Mouse (Mus musculus): ENCODE results near the gene Sned1. TPM values are rescaled to one million over a fixed set of nuclear protein-coding genes. Genes with fewer than 3 reads are reported as not detected.
A peak's percentile ranks its signal among the peaks of the same experiment; 100 is the strongest.

Sned1 gene
- polyA plus RNA-seq, 1 experiment from 2014 or later, result 23.2 TPM

GRCm38 (mm10) chr1:93214612-93215011 is 21.0 kb upstream of the Sned1 start:
- no peaks in the 10 kb centered on the region for H3K9me3 ChIP-seq
- peaks cover 46% of the 10 kb centered on the region for H3K4me1 ChIP-seq
- H3K9ac ChIP-seq, result no peak overlapping the region
- H3K4me2 ChIP-seq, result no peak overlapping the region
- H3K36me3 ChIP-seq, result no peaks in the 10 kb centered on the region
- no peak overlapping the region for H3K4me3 ChIP-seq
- 55% methylated on average over 5 of the region's 5 CpGs for WGBS
- H3K27me3 ChIP-seq, result no peaks in the 10 kb centered on the region
- H3K27ac ChIP-seq, result no peak overlapping the region
- ATAC-seq (ENCODE audit: borderline replicate concordance, extremely low read depth, low FRiP score, low TSS enrichment), result no peak

GRCm38 (mm10) chr1:93216839-93217497 is 18.7 kb upstream of the Sned1 start:
- no peak overlapping the region for H3K9ac ChIP-seq

GRCm38 (mm10) chr1:93217530-93217929 is 18.1 kb upstream of the Sned1 start:
- ATAC-seq (ENCODE audit: borderline replicate concordance, extremely low read depth, low FRiP score, low TSS enrichment), result 0 out of 2 replicates have a peak, but pooled peaks have one; percentile 12

More at GRCm38 (mm10) chr1:93216839-93217497, 18.7 kb upstream of the Sned1 start:
- H3K4me2 ChIP-seq, result no peak overlapping the region
- H3K36me3 ChIP-seq, result no peaks in the 10 kb centered on the region
- no peak overlapping the region for H3K4me3 ChIP-seq
- H3K27ac ChIP-seq, result peak overlapping the region; percentile 50; the same call in 1 of the 2 replicates
- H3K4me1 ChIP-seq, result peaks cover 23% of the 10 kb centered on the region
- H3K9me3 ChIP-seq, result no peaks in the 10 kb centered on the region
- ATAC-seq (ENCODE audit: borderline replicate concordance, extremely low read depth, low FRiP score, low TSS enrichment), result 0 out of 2 replicates have a peak, but pooled peaks have one; percentile 13
- no peaks in the 10 kb centered on the region for H3K27me3 ChIP-seq
- WGBS, result 71% methylated on average over 9 of the region's 9 CpGs

GRCm38 (mm10) chr1:93220776-93221175 is 14.9 kb upstream of the Sned1 start:
- no peak for ATAC-seq (ENCODE audit: borderline replicate concordance, extremely low read depth, low FRiP score, low TSS enrichment)
- Histone ChIP-seq H3K4me1 (peaks cover 20% of the 10 kb centered on the region), H3K9ac (no peak overlapping the region), H3K36me3 (no peaks in the 10 kb centered on the region), H3K4me3 (no peak overlapping the region), H3K27me3 (no peaks in the 10 kb centered on the region), H3K9me3 (no peaks in the 10 kb centered on the region), H3K27ac (no peak overlapping the region), H3K4me2 (no peak overlapping the region)
- 76% methylated on average over 7 of the region's 7 CpGs for WGBS

More at GRCm38 (mm10) chr1:93217530-93217929, 18.1 kb upstream of the Sned1 start:
- no peaks in the 10 kb centered on the region for H3K9me3 ChIP-seq
- no peak overlapping the region for H3K4me2 ChIP-seq
- 59% methylated on average over 7 of the region's 7 CpGs for WGBS
- no peaks in the 10 kb centered on the region for H3K36me3 ChIP-seq
- no peak overlapping the region for H3K27ac ChIP-seq
- no peaks in the 10 kb centered on the region for H3K27me3 ChIP-seq
- no peak overlapping the region for H3K9ac ChIP-seq
- H3K4me1 ChIP-seq, result peaks cover 18% of the 10 kb centered on the region
- no peak overlapping the region for H3K4me3 ChIP-seq

GRCm38 (mm10) chr1:93223972-93224371 is 11.7 kb upstream of the Sned1 start:
- Histone ChIP-seq H3K36me3 (no peaks in the 10 kb centered on the region), H3K9me3 (no peaks in the 10 kb centered on the region), H3K9ac (no peak overlapping the region), H3K4me2 (no peak overlapping the region), H3K4me1 (peaks cover 22% of the 10 kb centered on the region), H3K27me3 (no peaks in the 10 kb centered on the region), H3K4me3 (no peak overlapping the region), H3K27ac (no peak overlapping the region)
- 12% methylated on average over 18 of the region's 18 CpGs for WGBS
- no peak for ATAC-seq (ENCODE audit: borderline replicate concordance, extremely low read depth, low FRiP score, low TSS enrichment)

- H3K4me1 ChIP-seq, result peaks cover 23% of the 10 kb centered on the region
- no peak overlapping the region for H3K4me2 ChIP-seq
- H3K4me3 ChIP-seq, result no peak overlapping the region
- no peak for ATAC-seq (ENCODE audit: borderline replicate concordance, extremely low read depth, low FRiP score, low TSS enrichment)
- no peaks in the 10 kb centered on the region for H3K9me3 ChIP-seq
- no peaks in the 10 kb centered on the region for H3K27me3 ChIP-seq
- 0 out of 2 replicates have a peak overlapping the region, but pooled peaks have one; percentile 18 for H3K27ac ChIP-seq
- WGBS, result 25% methylated on average over 4 of the region's 4 CpGs
- H3K36me3 ChIP-seq, result no peaks in the 10 kb centered on the region
- H3K9ac ChIP-seq, result no peak overlapping the region
These were observed 10.4 kb upstream of the Sned1 start for GRCm38 (mm10) chr1:93225226-93225625.

- no peak overlapping the region for H3K27ac ChIP-seq
- H3K9me3 ChIP-seq, result no peaks in the 10 kb centered on the region
- peaks cover 23% of the 10 kb centered on the region for H3K4me1 ChIP-seq
- 79% methylated on average over 5 of the region's 5 CpGs for WGBS
- H3K36me3 ChIP-seq, result no peaks in the 10 kb centered on the region
- no peak for ATAC-seq (ENCODE audit: borderline replicate concordance, extremely low read depth, low FRiP score, low TSS enrichment)
- no peak overlapping the region for H3K4me3 ChIP-seq
- H3K27me3 ChIP-seq, result no peaks in the 10 kb centered on the region
- no peak overlapping the region for H3K4me2 ChIP-seq
- no peak overlapping the region for H3K9ac ChIP-seq
These were observed 9.7 kb upstream of the Sned1 start for GRCm38 (mm10) chr1:93225731-93226520.

GRCm38 (mm10) chr1:93227303-93227975 is 8.2 kb upstream of the Sned1 start:
- peak; percentile 51 for ATAC-seq (ENCODE audit: borderline replicate concordance, extremely low read depth, low FRiP score, low TSS enrichment)
- Histone ChIP-seq H3K9me3 (no peaks in the 10 kb centered on the region), H3K4me1 (peaks cover 23% of the 10 kb centered on the region), H3K27me3 (no peaks in the 10 kb centered on the region), H3K4me2 (no peak overlapping the region), H3K4me3 (no peak overlapping the region), H3K27ac (0 out of 2 replicates have a peak overlapping the region, but pooled peaks have one; percentile 16), H3K9ac (no peak overlapping the region), H3K36me3 (no peaks in the 10 kb centered on the region)
- 66% methylated on average over 7 of the region's 7 CpGs for WGBS

- H3K27ac ChIP-seq, result no peak overlapping the region
- no peak for ATAC-seq (ENCODE audit: borderline replicate concordance, extremely low read depth, low FRiP score, low TSS enrichment)
- no peak overlapping the region for H3K4me2 ChIP-seq
- H3K9me3 ChIP-seq, result no peaks in the 10 kb centered on the region
- H3K36me3 ChIP-seq, result no peaks in the 10 kb centered on the region
- no peak overlapping the region for H3K4me3 ChIP-seq
- no peak overlapping the region for H3K9ac ChIP-seq
- no peaks in the 10 kb centered on the region for H3K27me3 ChIP-seq
- WGBS, result 90% methylated on average over 7 of the region's 7 CpGs
- peaks cover 23% of the 10 kb centered on the region for H3K4me1 ChIP-seq
These were observed 7.7 kb upstream of the Sned1 start for GRCm38 (mm10) chr1:93227976-93228365.

GRCm38 (mm10) chr1:93229221-93229620 is 6.4 kb upstream of the Sned1 start:
- no peak for ATAC-seq (ENCODE audit: borderline replicate concordance, extremely low read depth, low FRiP score, low TSS enrichment)
- H3K4me1 ChIP-seq, result peaks cover 23% of the 10 kb centered on the region
- 71% methylated on average over 6 of the region's 6 CpGs for WGBS
- no peak overlapping the region for H3K27ac ChIP-seq
- H3K36me3 ChIP-seq, result no peaks in the 10 kb centered on the region
- H3K4me2 ChIP-seq, result no peak overlapping the region
- no peak overlapping the region for H3K4me3 ChIP-seq
- H3K9ac ChIP-seq, result no peak overlapping the region
- H3K27me3 ChIP-seq, result no peaks in the 10 kb centered on the region
- no peaks in the 10 kb centered on the region for H3K9me3 ChIP-seq

- Histone ChIP-seq H3K4me1 (peaks cover 25% of the 10 kb centered on the region), H3K27me3 (no peaks in the 10 kb centered on the region), H3K36me3 (no peaks in the 10 kb centered on the region), H3K4me2 (no peak overlapping the region), H3K4me3 (no peak overlapping the region), H3K9ac (no peak overlapping the region), H3K27ac (no peak overlapping the region), H3K9me3 (no peaks in the 10 kb centered on the region)
- ATAC-seq (ENCODE audit: borderline replicate concordance, extremely low read depth, low FRiP score, low TSS enrichment), result no peak
- WGBS, result 64% methylated on average over 4 of the region's 4 CpGs
These were observed 6.0 kb upstream of the Sned1 start for GRCm38 (mm10) chr1:93229626-93230025.

All from lung, embryonic 15.5 days (tissue).